In genomic region chr11:96524541-96524940, GRCm38 (mm10) we compare ENCODE assay signal across 16 mouse cellular contexts.
"Had no signal": no experiment of that assay in that cellular context is flagged by ENCODE, and none has a peak within 500 bp of the region (broad histone marks: within the 10 kb centered on the region; RNA-seq: fewer than 3 reads in every experiment).

No protein-coding gene starts in this region.

- H3K27me3 ChIP-seq: lung, embryonic 15.5 days; midbrain, embryonic 12.5 days; stomach, embryonic 15.5 days had no signal

- H3K4me1 ChIP-seq: lung, embryonic 15.5 days; megakaryocyte, embryonic 14.5 days; midbrain, embryonic 12.5 days; stomach, embryonic 15.5 days had no signal

- ATAC-seq: liver, postnatal 0 days; lung, postnatal 0 days had no signal

- H3K9ac ChIP-seq: liver, postnatal 0 days; lung, embryonic 15.5 days; midbrain, embryonic 12.5 days; stomach, embryonic 15.5 days had no signal

- H3K4me3 ChIP-seq: lung, embryonic 15.5 days; megakaryocyte, embryonic 14.5 days; midbrain, embryonic 12.5 days; stomach, embryonic 15.5 days had no signal

- H3K9me3 ChIP-seq: lung, embryonic 15.5 days; stomach, embryonic 15.5 days had no signal

- H3K27ac ChIP-seq: lung, embryonic 15.5 days; macrophage; midbrain, embryonic 12.5 days; stomach, embryonic 15.5 days; stomach, postnatal 0 days had no signal

- DNase-seq: liver, postnatal 0 days; lung, adult 2 months; lung, postnatal 14 days; lung, postnatal 36 days; midbrain, embryonic 14.5 days; right cerebral cortex, postnatal 14 days; thymus, adult 2 months; thymus, postnatal 25 days; thymus, postnatal 4 days had no signal

- H3K36me3 ChIP-seq: lung, embryonic 15.5 days; midbrain, embryonic 12.5 days; stomach, embryonic 15.5 days had no signal

- H3K4me2 ChIP-seq: lung, embryonic 15.5 days; midbrain, embryonic 12.5 days; stomach, embryonic 15.5 days had no signal
